Mouse (Mus musculus) cerebellum, adult 2 months (tissue): Measurements from ENCODE around the gene Mgea5.

Source experiments
- CTCF ChIP-seq: fragments of 200-500 bp; IDR thresholded peaks from 2 replicates; pipeline ENCODE4 v1.5.1; 2011; ENCODE audit warnings: low read depth, mild to moderate bottlenecking, control low read depth, low read length, moderate library complexity, borderline replicate concordance; ENCODE audit not compliant: insufficient read depth
- POLR2A ChIP-seq: fragments of 200-500 bp; IDR thresholded peaks from 2 replicates; pipeline ENCODE4 v1.6.1; 2011; ENCODE audit warnings: low read length, control low read depth, borderline replicate concordance; ENCODE audit not compliant: insufficient read depth

GRCm38 (mm10) chr19:45783933-45784576 lies 418 bp upstream of the Mgea5 start:
- TF ChIP-seq POLR2A, result no peak
- no peak for TF ChIP-seq CTCF
